Mouse (Mus musculus): ENCODE data around the gene G0s2.

The G0s2 gene

GRCm38 (mm10) chr1:193298141-193298765, 25.2 kb upstream of the G0s2 start:
- no peak for TF ChIP-seq GATA4 (IDR thresholded peaks at IDR 0.05; ENCODE audit: insufficient replicate concordance, low read length)

GRCm38 (mm10) chr1:193295920-193296319, 22.9 kb upstream of the G0s2 start:
- TF ChIP-seq GATA4 (IDR thresholded peaks at IDR 0.05; ENCODE audit: insufficient replicate concordance, low read length): no peak

GRCm38 (mm10) chr1:193293926-193294325, 20.9 kb upstream of the G0s2 start:
- TF ChIP-seq GATA4 (IDR thresholded peaks at IDR 0.05; ENCODE audit: insufficient replicate concordance, low read length): no peak

GRCm38 (mm10) chr1:193293039-193293438, 20.0 kb upstream of the G0s2 start:
- TF ChIP-seq GATA4 (IDR thresholded peaks at IDR 0.05; ENCODE audit: insufficient replicate concordance, low read length): no peak

GRCm38 (mm10) chr1:193290686-193291085, 17.7 kb upstream of the G0s2 start:
- no peak for TF ChIP-seq GATA4 (IDR thresholded peaks at IDR 0.05; ENCODE audit: insufficient replicate concordance, low read length)

- no peak for TF ChIP-seq GATA4 (IDR thresholded peaks at IDR 0.05; ENCODE audit: insufficient replicate concordance, low read length)
These were observed 16.9 kb upstream of the G0s2 start for GRCm38 (mm10) chr1:193289914-193290313.

GRCm38 (mm10) chr1:193289076-193289475, 16.1 kb upstream of the G0s2 start:
- peak; percentile 38; the same call in 1 of the 2 replicates for TF ChIP-seq GATA4 (IDR thresholded peaks at IDR 0.05; ENCODE audit: insufficient replicate concordance, low read length)

- no peak for TF ChIP-seq GATA4 (IDR thresholded peaks at IDR 0.05; ENCODE audit: insufficient replicate concordance, low read length)
These were observed 14.6 kb upstream of the G0s2 start for GRCm38 (mm10) chr1:193287578-193287977.

GRCm38 (mm10) chr1:193284228-193284779, 11.3 kb upstream of the G0s2 start:
- no peak for TF ChIP-seq GATA4 (IDR thresholded peaks at IDR 0.05; ENCODE audit: insufficient replicate concordance, low read length)

GRCm38 (mm10) chr1:193281344-193281743, 8.3 kb upstream of the G0s2 start:
- TF ChIP-seq GATA4 (IDR thresholded peaks at IDR 0.05; ENCODE audit: insufficient replicate concordance, low read length): no peak

- no peak for TF ChIP-seq GATA4 (IDR thresholded peaks at IDR 0.05; ENCODE audit: insufficient replicate concordance, low read length)
These were observed 6.5 kb upstream of the G0s2 start for GRCm38 (mm10) chr1:193279492-193279891.

- TF ChIP-seq GATA4 (IDR thresholded peaks at IDR 0.05; ENCODE audit: insufficient replicate concordance, low read length): no peak
These were observed 5.5 kb upstream of the G0s2 start for GRCm38 (mm10) chr1:193278414-193279045.

GRCm38 (mm10) chr1:193274407-193275071, 1.5 kb upstream of the G0s2 start:
- no peak for TF ChIP-seq GATA4 (IDR thresholded peaks at IDR 0.05; ENCODE audit: insufficient replicate concordance, low read length)

GRCm38 (mm10) chr1:193272137-193272915, 691 bp downstream of the G0s2 start:
- TF ChIP-seq GATA4 (IDR thresholded peaks at IDR 0.05; ENCODE audit: insufficient replicate concordance, low read length): no peak
